Comparison of ENCODE assay signal across 29 mouse cellular contexts in the genomic region with DNA sequence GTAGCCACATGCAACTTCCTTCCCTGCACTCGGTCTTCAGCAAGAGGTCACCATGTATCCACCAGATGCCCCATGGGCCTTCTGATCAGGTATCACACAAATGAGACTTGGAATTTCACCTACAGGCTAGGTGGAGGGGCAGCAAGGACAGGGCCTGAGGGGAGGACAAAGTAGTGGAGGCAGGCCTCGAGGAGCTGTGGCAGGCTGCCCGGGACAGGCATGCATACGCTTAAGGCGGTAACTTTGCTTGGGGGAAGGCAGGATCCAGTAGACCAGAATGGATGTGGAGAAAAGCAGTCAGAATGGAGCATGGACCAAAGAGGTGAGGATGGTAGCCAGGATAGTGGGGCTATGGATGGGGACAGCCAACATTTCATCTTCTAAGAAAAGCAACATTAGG. TPM values are rescaled to one million over a fixed set of nuclear protein-coding genes. Genes with fewer than 3 reads are reported as not detected.
DNase-seq lines count a peak whose midpoint lies in the region; ATAC-seq lines count a peak whose summit lies in the region.
"Had no signal": no experiment of that assay in that cellular context is flagged by ENCODE, and none has a peak within 500 bp of the region (broad histone marks: within the 10 kb centered on the region; RNA-seq: fewer than 3 reads in every experiment).

No protein-coding gene starts in this region.

- H3K4me2 ChIP-seq in kidney, embryonic 15.5 days: no peak overlapping the region
- no peak overlapping the region for H3K4me2 ChIP-seq in lung, embryonic 16.5 days (ENCODE audit: low read depth, low read length)
- no peak overlapping the region for H3K4me2 ChIP-seq in stomach, embryonic 14.5 days (replicated peaks; ENCODE audit: low read depth, low read length)
- H3K4me2 ChIP-seq in intestine, embryonic 16.5 days (ENCODE audit: low read depth, low read length): no peak overlapping the region
- H3K4me2 ChIP-seq: heart, embryonic 15.5 days; midbrain, embryonic 13.5 days had no signal

- H3K27me3 ChIP-seq in kidney, embryonic 15.5 days: no peaks in the 10 kb centered on the region
- H3K27me3 ChIP-seq in lung, embryonic 16.5 days (ENCODE audit: control insufficient read depth, insufficient read depth, low read depth, low read length): no peaks in the 10 kb centered on the region
- no peaks in the 10 kb centered on the region for H3K27me3 ChIP-seq in embryonic facial prominence, embryonic 10.5 days (replicated peaks; ENCODE audit: low read depth, poor library complexity, severe bottlenecking)
- H3K27me3 ChIP-seq in stomach, embryonic 14.5 days (ENCODE audit: control insufficient read depth, insufficient read depth, low read length): no peaks in the 10 kb centered on the region
- H3K27me3 ChIP-seq in intestine, embryonic 16.5 days (replicated peaks; ENCODE audit: control insufficient read depth, insufficient read depth, low read length): no peaks in the 10 kb centered on the region
- H3K27me3 ChIP-seq: heart, embryonic 15.5 days; midbrain, embryonic 13.5 days had no signal

- intact Hi-C loops in left cerebral cortex, postnatal 4 days (cut with DNase I): no loop called here

- DNase-seq in kidney, adult 8-10 months: no peak
- DNase-seq in lung, adult 18-20 months: no peak
- DNase-seq in embryonic facial prominence, embryonic 10.5 days (ENCODE audit: low spot score): no peak
- DNase-seq in left cerebral cortex, postnatal 4 days: no peak
- DNase-seq: adrenal gland, postnatal 25 days; cerebellum, adult 11-12 months; cerebellum, postnatal 14 days; embryo, embryonic 11 days; heart, postnatal 4 days; kidney, postnatal 36 days; lung, postnatal 4 days; right cerebral cortex, postnatal 14 days; spleen, adult 18-20 months; thymus, adult 2 months had no signal

- no peak overlapping the region for H3K4me3 ChIP-seq in kidney, embryonic 15.5 days (replicated peaks)
- H3K4me3 ChIP-seq in lung, embryonic 16.5 days (ENCODE audit: low read length): no peak overlapping the region
- H3K4me3 ChIP-seq in embryonic facial prominence, embryonic 10.5 days: no peak overlapping the region
- H3K4me3 ChIP-seq in stomach, embryonic 14.5 days (ENCODE audit: low read depth, low read length): no peak overlapping the region
- H3K4me3 ChIP-seq in intestine, embryonic 16.5 days (ENCODE audit: low read length): no peak overlapping the region
- H3K4me3 ChIP-seq: forebrain, embryonic 10.5 days; heart, embryonic 15.5 days; limb, embryonic 10.5 days; midbrain, embryonic 13.5 days had no signal

- no peak for ATAC-seq in kidney, embryonic 15.5 days (replicated peaks; ENCODE audit: low FRiP score)
- ATAC-seq in lung, embryonic 16.5 days (ENCODE audit: low read depth): no peak
- no peak for ATAC-seq in stomach, embryonic 14.5 days (ENCODE audit: insufficient number of reproducible peaks, insufficient read depth, low FRiP score, low read depth)
- no peak for ATAC-seq in intestine, embryonic 16.5 days
- ATAC-seq: midbrain, embryonic 13.5 days had no signal

- peaks cover 87% of the 10 kb centered on the region for H3K4me1 ChIP-seq in kidney, embryonic 15.5 days
- H3K4me1 ChIP-seq in lung, embryonic 16.5 days (replicated peaks; ENCODE audit: control insufficient read depth, insufficient read depth, low read length): peaks cover 67% of the 10 kb centered on the region
- peaks cover 68% of the 10 kb centered on the region for H3K4me1 ChIP-seq in embryonic facial prominence, embryonic 10.5 days
- peaks cover 60% of the 10 kb centered on the region for H3K4me1 ChIP-seq in stomach, embryonic 14.5 days (ENCODE audit: control insufficient read depth, insufficient read depth, low read length)
- peaks cover 76% of the 10 kb centered on the region for H3K4me1 ChIP-seq in intestine, embryonic 16.5 days (ENCODE audit: control insufficient read depth, insufficient read depth, low read length)

- H3K9ac ChIP-seq in kidney, embryonic 15.5 days: no peak overlapping the region
- no peak overlapping the region for H3K9ac ChIP-seq in lung, embryonic 16.5 days (ENCODE audit: low read length)
- no peak overlapping the region for H3K9ac ChIP-seq in stomach, embryonic 14.5 days (replicated peaks; ENCODE audit: low read depth, low read length)
- no peak overlapping the region for H3K9ac ChIP-seq in intestine, embryonic 16.5 days (ENCODE audit: low read depth, low read length)
- H3K9ac ChIP-seq: heart, embryonic 15.5 days; liver, embryonic 14.5 days; midbrain, embryonic 13.5 days had no signal

- H3K27ac ChIP-seq in kidney, embryonic 15.5 days: peak overlapping the region; percentile 91
- peak overlapping the region; percentile 94 for H3K27ac ChIP-seq in lung, embryonic 16.5 days (ENCODE audit: low read length)
- peak overlapping the region; percentile 15; the same call in 1 of the 2 replicates for H3K27ac ChIP-seq in embryonic facial prominence, embryonic 10.5 days (replicated peaks)
- 0 out of 2 replicates have a peak overlapping the region, but pooled peaks have one; percentile 10 for H3K27ac ChIP-seq in stomach, embryonic 14.5 days (ENCODE audit: low read length)
- no peak overlapping the region for H3K27ac ChIP-seq in intestine, embryonic 16.5 days (ENCODE audit: low read length)
- H3K27ac ChIP-seq: heart, embryonic 15.5 days; limb, embryonic 10.5 days; liver, embryonic 14.5 days; midbrain, embryonic 13.5 days had no signal

- H3K9me3 ChIP-seq in kidney, embryonic 15.5 days (replicated peaks): no peaks in the 10 kb centered on the region
- no peaks in the 10 kb centered on the region for H3K9me3 ChIP-seq in lung, embryonic 16.5 days (ENCODE audit: control insufficient read depth, low read length)
- no peaks in the 10 kb centered on the region for H3K9me3 ChIP-seq in embryonic facial prominence, embryonic 10.5 days
- no peaks in the 10 kb centered on the region for H3K9me3 ChIP-seq in stomach, embryonic 14.5 days (ENCODE audit: control insufficient read depth, low read depth, low read length)
- no peaks in the 10 kb centered on the region for H3K9me3 ChIP-seq in intestine, embryonic 16.5 days (ENCODE audit: control insufficient read depth, low read length)
- H3K9me3 ChIP-seq: forebrain, embryonic 10.5 days; heart, embryonic 15.5 days; limb, embryonic 10.5 days; midbrain, embryonic 13.5 days had no signal

- 68% methylated on average over 5 of the region's 5 CpGs for WGBS in kidney, embryonic 15.5 days
- 67% methylated on average over 5 of the region's 5 CpGs for whole genome bisulfite sequencing in lung, embryonic 16.5 days
- WGBS in embryonic facial prominence, embryonic 10.5 days: 73% methylated on average over 5 of the region's 5 CpGs
- 72% methylated on average over 5 of the region's 5 CpGs for WGBS in stomach, embryonic 14.5 days
- WGBS in intestine, embryonic 16.5 days: 68% methylated on average over 5 of the region's 5 CpGs

- 0 out of 2 replicates have a peak, but pooled peaks cover 9% of the 10 kb centered on the region for H3K36me3 ChIP-seq in kidney, embryonic 15.5 days
- 0 out of 2 replicates have a peak, but pooled peaks cover 2% of the 10 kb centered on the region for H3K36me3 ChIP-seq in lung, embryonic 16.5 days (ENCODE audit: control insufficient read depth, insufficient read depth, low read length)
- peaks cover 27% of the 10 kb centered on the region for H3K36me3 ChIP-seq in embryonic facial prominence, embryonic 10.5 days (replicated peaks)
- H3K36me3 ChIP-seq in stomach, embryonic 14.5 days (ENCODE audit: control insufficient read depth, insufficient read depth, low read length): 0 out of 2 replicates have a peak, but pooled peaks cover 3% of the 10 kb centered on the region
- no peaks in the 10 kb centered on the region for H3K36me3 ChIP-seq in intestine, embryonic 16.5 days (ENCODE audit: control insufficient read depth, insufficient read depth, low read length)
- H3K36me3 ChIP-seq: heart, embryonic 15.5 days; midbrain, embryonic 13.5 days had no signal

RNA-seq across cellular contexts. Expression of gene Samd4b, which starts 18.1 kb away (rescaled TPM):
- 28.8 and 33.6 TPM in 2 replicates for polyA plus RNA-seq in kidney, embryonic 15.5 days (2015; fragmentation: Nextera tagmentation; extraction: Ambion mirVana)
- 11.9 and 15.1 TPM in 2 replicates for polyA plus RNA-seq in lung, embryonic 16.5 days (2015; fragmentation: Nextera tagmentation; extraction: Ambion mirVana)
- 36.0 and 38.9 TPM in 2 replicates for polyA plus RNA-seq in embryonic facial prominence, embryonic 10.5 days (2016; fragmentation: Nextera tagmentation; extraction: Ambion mirVana)
- 23.7 and 25.8 TPM in 2 replicates for polyA plus RNA-seq in stomach, embryonic 14.5 days (2014; fragmentation: Nextera tagmentation; extraction: Ambion mirVana)
- 7.8 and 9.7 TPM in 2 replicates for polyA plus RNA-seq in intestine, embryonic 16.5 days (2015; fragmentation: Nextera tagmentation; extraction: Ambion mirVana)
- 10 to 100 TPM; 67.9 to 70.0 TPM for total RNA-seq in left cerebral cortex, postnatal 4 days (2021)

RNA-seq across cellular contexts. Expression of gene Pak4, which starts 18.2 kb away (rescaled TPM):
- 63.9 and 72.1 TPM in 2 replicates for polyA plus RNA-seq in kidney, embryonic 15.5 days (2015; fragmentation: Nextera tagmentation; extraction: Ambion mirVana)
- 58.2 and 60.5 TPM in 2 replicates for polyA plus RNA-seq in lung, embryonic 16.5 days (2015; fragmentation: Nextera tagmentation; extraction: Ambion mirVana)
- polyA plus RNA-seq in embryonic facial prominence, embryonic 10.5 days (2016; fragmentation: Nextera tagmentation; extraction: Ambion mirVana): 70.1 and 75.8 TPM in 2 replicates
- polyA plus RNA-seq in stomach, embryonic 14.5 days (2014; fragmentation: Nextera tagmentation; extraction: Ambion mirVana): 41.1 and 47.8 TPM in 2 replicates
- polyA plus RNA-seq in intestine, embryonic 16.5 days (2015; fragmentation: Nextera tagmentation; extraction: Ambion mirVana): 51.2 and 55.4 TPM in 2 replicates
- 10 to 100 TPM; 11.6 to 11.9 TPM for total RNA-seq in left cerebral cortex, postnatal 4 days (2021)

RNA-seq across cellular contexts. Expression of gene Nccrp1, which starts 32.8 kb away (rescaled TPM):
- 0.14 TPM in 1 of 2 replicates, not detected in the other for polyA plus RNA-seq in kidney, embryonic 15.5 days (2015; fragmentation: Nextera tagmentation; extraction: Ambion mirVana)
- polyA plus RNA-seq in lung, embryonic 16.5 days (2015; fragmentation: Nextera tagmentation; extraction: Ambion mirVana): not detected in 2 replicates
- polyA plus RNA-seq in embryonic facial prominence, embryonic 10.5 days (2016; fragmentation: Nextera tagmentation; extraction: Ambion mirVana): 0.10 TPM in 1 of 2 replicates, not detected in the other
- not detected in 2 replicates for polyA plus RNA-seq in stomach, embryonic 14.5 days (2014; fragmentation: Nextera tagmentation; extraction: Ambion mirVana)
- polyA plus RNA-seq in intestine, embryonic 16.5 days (2015; fragmentation: Nextera tagmentation; extraction: Ambion mirVana): 0.09 and 0.20 TPM in 2 replicates
- not detected for total RNA-seq in left cerebral cortex, postnatal 4 days (2021)
- total RNA-seq: adrenal gland, postnatal 25 days; gastrocnemius, adult 18-20 months; gastrocnemius, postnatal 4 days; heart, postnatal 4 days; MEL had no signal
- polyA plus RNA-seq: forebrain, embryonic 10.5 days; heart, embryonic 15.5 days; limb, embryonic 10.5 days; liver, embryonic 14.5 days; midbrain, embryonic 13.5 days had no signal

RNA-seq across cellular contexts. Expression of gene Sycn, which starts 39.1 kb away (rescaled TPM):
- not detected in 2 replicates for polyA plus RNA-seq in kidney, embryonic 15.5 days (2015; fragmentation: Nextera tagmentation; extraction: Ambion mirVana)
- polyA plus RNA-seq in lung, embryonic 16.5 days (2015; fragmentation: Nextera tagmentation; extraction: Ambion mirVana): not detected in 2 replicates
- polyA plus RNA-seq in embryonic facial prominence, embryonic 10.5 days (2016; fragmentation: Nextera tagmentation; extraction: Ambion mirVana): not detected in 2 replicates
- 0.49 and 1.0 TPM in 2 replicates for polyA plus RNA-seq in stomach, embryonic 14.5 days (2014; fragmentation: Nextera tagmentation; extraction: Ambion mirVana)
- 94.3 and 150 TPM in 2 replicates for polyA plus RNA-seq in intestine, embryonic 16.5 days (2015; fragmentation: Nextera tagmentation; extraction: Ambion mirVana)
- not detected for total RNA-seq in left cerebral cortex, postnatal 4 days (2021)
- total RNA-seq: adrenal gland, postnatal 25 days; gastrocnemius, adult 18-20 months; gastrocnemius, postnatal 4 days; heart, postnatal 4 days; left cerebral cortex, adult 18-20 months; MEL had no signal
- polyA plus RNA-seq: forebrain, embryonic 10.5 days; heart, embryonic 15.5 days; limb, embryonic 10.5 days; liver, embryonic 14.5 days; midbrain, embryonic 13.5 days; neural tube, embryonic 14.5 days; urinary bladder, adult 2 months had no signal

RNA-seq across cellular contexts. Expression of gene Acp7, which starts 51.3 kb away (rescaled TPM):
- polyA plus RNA-seq in kidney, embryonic 15.5 days (2015; fragmentation: Nextera tagmentation; extraction: Ambion mirVana): not detected in 2 replicates
- polyA plus RNA-seq in lung, embryonic 16.5 days (2015; fragmentation: Nextera tagmentation; extraction: Ambion mirVana): not detected in 2 replicates
- not detected in 2 replicates for polyA plus RNA-seq in embryonic facial prominence, embryonic 10.5 days (2016; fragmentation: Nextera tagmentation; extraction: Ambion mirVana)
- not detected in 2 replicates for polyA plus RNA-seq in stomach, embryonic 14.5 days (2014; fragmentation: Nextera tagmentation; extraction: Ambion mirVana)
- not detected in 2 replicates for polyA plus RNA-seq in intestine, embryonic 16.5 days (2015; fragmentation: Nextera tagmentation; extraction: Ambion mirVana)
- under 1 TPM; 0.18 to 0.89 TPM for total RNA-seq in left cerebral cortex, postnatal 4 days (2021)
- total RNA-seq: adrenal gland, postnatal 25 days; gastrocnemius, adult 18-20 months; gastrocnemius, postnatal 4 days; heart, postnatal 4 days; MEL had no signal
- polyA plus RNA-seq: forebrain, embryonic 10.5 days; heart, embryonic 15.5 days; limb, embryonic 10.5 days; liver, embryonic 14.5 days; midbrain, embryonic 13.5 days; neural tube, embryonic 14.5 days; urinary bladder, adult 2 months had no signal
